Mouse (Mus musculus) hindbrain, embryonic 11.5 days (tissue): Measurements from ENCODE around the gene Ano8. TPM values are rescaled to one million over a fixed set of nuclear protein-coding genes. Genes with fewer than 3 reads are reported as not detected.
A peak's percentile ranks its signal among the peaks of the same experiment; 100 is the strongest.

Source experiments
- ATAC-seq: fragments of 200-750 bp; cut with Nextera tagmentation; 2 replicates; pipeline ENCODE4 v1.8.0; 2017; ENCODE audit warnings: mild to moderate bottlenecking, moderate TSS enrichment, moderate library complexity; ENCODE audit not compliant: low FRiP score
- DNase-seq: peaks from one replicate; pipeline ENCODE4 v3.0.0-alpha.2; 2015; ENCODE audit warnings: low spot score
- H3K27ac ChIP-seq: fragments of 300-500 bp; sonication (generic); 2 replicates; pipeline ENCODE4 v1.5.1; 2014; ENCODE audit warnings: mild to moderate bottlenecking, low read depth, low read length
- H3K27me3 ChIP-seq: fragments of 300-500 bp; sonication (generic); 2 replicates; pipeline ENCODE4 v1.6.1; 2014; ENCODE audit warnings: mild to moderate bottlenecking, low read length, moderate library complexity, mixed read lengths; ENCODE audit not compliant: control insufficient read depth, insufficient read depth
- H3K36me3 ChIP-seq: fragments of 300-500 bp; sonication (generic); 2 replicates; pipeline ENCODE4 v1.6.1; 2014; ENCODE audit warnings: mild to moderate bottlenecking, low read length, moderate library complexity, mixed read lengths; ENCODE audit not compliant: control insufficient read depth, insufficient read depth
- H3K4me1 ChIP-seq: fragments of 300-500 bp; sonication (generic); replicated peaks from 2 replicates; pipeline ENCODE4 v1.6.1; 2014; ENCODE audit warnings: low read length, mixed read lengths; ENCODE audit not compliant: control insufficient read depth, insufficient read depth
- H3K4me2 ChIP-seq: fragments of 300-500 bp; sonication (generic); replicated peaks from 2 replicates; pipeline ENCODE4 v1.6.1; 2014; ENCODE audit warnings: mild to moderate bottlenecking, low read depth, low read length
- H3K4me3 ChIP-seq: fragments of 300-500 bp; sonication (generic); 2 replicates; pipeline ENCODE4 v1.5.1; 2014; ENCODE audit warnings: low read depth, low read length
- H3K9ac ChIP-seq: fragments of 300-500 bp; sonication (generic); 2 replicates; pipeline ENCODE4 v1.6.1; 2014; ENCODE audit warnings: low read depth, low read length
- H3K9me3 ChIP-seq: fragments of 300-500 bp; sonication (generic); 2 replicates; pipeline ENCODE4 v1.6.1; 2016; ENCODE audit warnings: low read length; ENCODE audit not compliant: control insufficient read depth
- WGBS: fragments of 180-500 bp; shearing (Covaris S2); extraction: QIAGEN DNeasy Blood & Tissue Kit; methylation state at CpG from one replicate; pipeline ENCODE4 v1.1.7; 2014; 5-methylcytosine and 5-hydroxymethylcytosine counted together
- polyA plus RNA-seq: library from polyadenylated mRNA; unstranded; fragments of >200 nt; fragmentation: Nextera tagmentation; extraction: Ambion mirVana; gene quantifications from 2 replicates; pipeline ENCODE4 v1.2.1, GENCODE M21; 2014

Gene Ano8
- polyA plus RNA-seq, 1 experiment from 2014 or later, result 5.8 TPM

DNA sequence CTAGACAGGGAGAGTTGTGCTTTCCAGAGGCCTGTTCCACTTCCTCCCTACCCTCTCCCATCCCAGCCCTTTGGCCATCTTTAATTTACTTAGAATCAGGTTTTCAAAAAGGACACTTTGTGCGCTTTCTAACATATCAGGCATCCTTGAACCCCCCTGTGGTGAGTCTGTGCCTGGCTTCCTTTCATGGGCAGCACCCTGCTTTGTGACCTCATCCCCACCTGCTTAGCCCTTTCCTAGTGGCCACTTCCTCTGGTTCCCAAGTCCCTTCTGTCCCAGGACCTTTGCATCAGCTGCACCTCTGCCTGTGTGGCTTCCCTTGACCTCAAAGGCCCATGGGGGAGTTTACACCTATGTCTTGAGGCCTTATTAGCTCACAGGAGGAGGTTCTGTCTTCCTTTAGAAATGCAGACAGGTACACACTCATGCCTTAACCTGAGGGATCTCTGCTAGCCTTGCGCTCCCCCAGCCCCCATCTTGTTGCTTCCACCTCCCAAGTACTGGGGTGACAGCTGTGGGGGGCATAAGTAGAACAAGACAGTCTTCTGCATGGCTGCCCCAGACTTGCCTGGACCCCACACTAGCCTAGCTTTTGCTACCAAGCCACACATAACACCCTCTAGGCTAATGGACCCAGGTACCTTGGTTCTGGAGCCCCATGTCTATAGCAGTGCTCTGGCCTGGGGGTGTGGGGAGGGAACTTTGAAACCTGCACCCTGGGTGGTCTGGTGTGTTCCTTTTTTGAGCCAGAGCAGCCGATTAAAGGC lies 15.4 kb downstream of the Ano8 start:
- H3K27me3 ChIP-seq, result no peaks in the 10 kb centered on the region
- H3K4me2 ChIP-seq, result peak overlapping the region; percentile 63
- H3K4me3 ChIP-seq, result peak overlapping the region; percentile 84
- WGBS, result 82% methylated on average over 3 of the region's 3 CpGs
- peaks cover 4% of the 10 kb centered on the region; the same call in 1 of the 2 replicates for H3K36me3 ChIP-seq
- peaks cover 6% of the 10 kb centered on the region; the same call in 1 of the 2 replicates for H3K4me1 ChIP-seq
- ATAC-seq (no peak), DNase-seq (no peak)
- peak overlapping the region; percentile 75; the same call in 1 of the 2 replicates for H3K9ac ChIP-seq
- no peaks in the 10 kb centered on the region for H3K9me3 ChIP-seq
- no peak overlapping the region for H3K27ac ChIP-seq

- DNase-seq (peak; percentile 77), ATAC-seq (peak; percentile 35)
- H3K36me3 ChIP-seq, result peaks cover 4% of the 10 kb centered on the region; the same call in 1 of the 2 replicates
- H3K4me2 ChIP-seq, result peak overlapping the region; percentile 63
- H3K27me3 ChIP-seq, result no peaks in the 10 kb centered on the region
- peak overlapping the region; percentile 84 for H3K4me3 ChIP-seq
- WGBS, result 2% methylated on average over 24 of the region's 24 CpGs
- H3K27ac ChIP-seq, result peak overlapping the region; percentile 71
- H3K9ac ChIP-seq, result peak overlapping the region; percentile 75
- peaks cover 6% of the 10 kb centered on the region; the same call in 1 of the 2 replicates for H3K4me1 ChIP-seq
- H3K9me3 ChIP-seq, result no peaks in the 10 kb centered on the region
Measured at GRCm38 (mm10) chr8:71469411-71469810, 16.4 kb downstream of the Ano8 start.

DNA sequence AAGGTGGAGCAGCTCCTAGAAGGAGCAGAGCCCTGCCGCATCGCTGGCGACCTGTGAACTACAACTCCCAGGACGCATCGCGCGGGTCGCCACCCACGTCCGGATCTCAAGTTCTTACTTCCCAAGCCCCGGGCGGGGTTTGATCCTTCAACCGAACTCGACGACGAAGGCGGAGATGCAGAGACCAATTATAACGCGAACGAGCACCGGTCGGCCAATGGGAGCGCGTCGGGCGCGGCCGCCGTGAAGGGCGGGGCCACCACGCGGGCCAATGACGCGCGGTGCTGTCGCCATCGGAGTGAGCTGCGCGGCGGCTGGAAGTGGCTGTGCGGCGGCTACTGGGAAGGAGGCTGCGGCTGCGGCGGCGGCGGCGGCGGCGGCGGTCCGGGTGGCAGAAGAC lies 16.8 kb downstream of the Ano8 start, which contains the start of gene Dda1:
Gene Dda1, plus strand, starts transcription at position 284 of the 400 bp plus-strand sequence.
- H3K4me1 ChIP-seq, result peaks cover 9% of the 10 kb centered on the region

GRCm38 (mm10) chr8:71468001-71468400 lies 17.8 kb downstream of the Ano8 start:
- 86% methylated on average over 1 of the region's 1 CpGs for WGBS
- H3K27me3 ChIP-seq, result no peaks in the 10 kb centered on the region
- H3K4me1 ChIP-seq, result peaks cover 10% of the 10 kb centered on the region
- no peak for ATAC-seq
- H3K9me3 ChIP-seq, result no peaks in the 10 kb centered on the region
- peaks cover 4% of the 10 kb centered on the region; the same call in 1 of the 2 replicates for H3K36me3 ChIP-seq
- no peak overlapping the region for H3K4me3 ChIP-seq
- H3K4me2 ChIP-seq, result no peak overlapping the region
- no peak for DNase-seq
- no peak overlapping the region for H3K27ac ChIP-seq
- H3K9ac ChIP-seq, result no peak overlapping the region

More for the DNA sequence above, 16.8 kb downstream of the Ano8 start, which contains the start of gene Dda1:
- H3K9ac ChIP-seq, result peak within 1 kb of the TSS; percentile 75
- H3K4me3 ChIP-seq, result peak within 1 kb of the TSS; percentile 84
- ATAC-seq (peak; percentile 88), DNase-seq (peak; percentile 98)
- no peaks in the 10 kb centered on the region for H3K9me3 ChIP-seq
- under 1% methylated on average over 44 of the region's 52 CpGs for WGBS
- H3K36me3 ChIP-seq, result peaks cover 4% of the 10 kb centered on the region; the same call in 1 of the 2 replicates
- peak within 1 kb of the TSS; percentile 71 for H3K27ac ChIP-seq
- peak within 1 kb of the TSS; percentile 63 for H3K4me2 ChIP-seq
- H3K27me3 ChIP-seq, result no peaks in the 10 kb centered on the region

DNA sequence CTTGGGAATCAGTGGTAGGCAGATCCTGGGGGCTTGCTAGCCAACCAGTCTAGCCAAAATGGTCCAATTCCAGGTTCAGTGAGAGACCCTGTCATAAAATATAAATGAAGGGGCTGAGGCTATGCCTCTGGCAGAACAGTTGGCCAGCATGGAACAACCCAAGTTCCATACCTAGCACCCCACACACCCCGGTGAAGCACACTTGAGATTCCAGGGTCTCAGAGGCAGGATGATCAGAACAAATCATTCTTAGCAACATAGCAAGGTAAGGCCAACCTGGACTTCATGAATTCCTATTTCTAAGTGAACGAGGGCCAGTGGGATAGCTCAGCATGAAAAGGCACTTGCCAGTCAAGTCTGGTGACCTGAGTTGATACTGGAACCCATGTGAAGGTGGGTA lies 18.6 kb downstream of the Ano8 start:
- Histone ChIP-seq H3K27ac (no peak overlapping the region), H3K36me3 (peaks cover 3% of the 10 kb centered on the region; the same call in 1 of the 2 replicates), H3K4me3 (no peak overlapping the region), H3K9ac (no peak overlapping the region), H3K27me3 (no peaks in the 10 kb centered on the region), H3K4me2 (no peak overlapping the region), H3K4me1 (peaks cover 17% of the 10 kb centered on the region), H3K9me3 (no peaks in the 10 kb centered on the region)
- WGBS, result 92% methylated on average over 2 of the region's 2 CpGs
- DNase-seq, result no peak
- ATAC-seq, result no peak

DNA sequence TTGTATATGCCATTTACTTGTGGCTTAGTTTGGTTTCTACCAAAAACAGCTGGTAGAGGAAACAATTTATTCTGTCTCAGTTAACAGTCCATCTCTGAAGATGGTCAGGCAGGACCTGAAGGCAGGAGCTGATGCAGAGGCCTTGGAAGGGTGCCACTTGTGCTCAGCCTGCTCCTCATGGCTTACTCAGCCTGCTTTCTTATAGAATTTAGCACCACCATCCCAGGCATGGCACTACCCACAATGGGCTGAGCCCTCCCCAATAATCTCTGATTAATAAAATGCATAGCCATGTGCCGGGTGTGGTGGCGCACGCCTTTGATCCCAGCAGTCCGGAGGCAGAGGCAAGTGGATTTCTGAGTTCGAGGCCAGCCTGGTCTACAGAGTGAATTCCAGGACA lies 19.6 kb downstream of the Ano8 start:
- Histone ChIP-seq H3K4me2 (no peak overlapping the region), H3K4me1 (peaks cover 21% of the 10 kb centered on the region), H3K27ac (no peak overlapping the region), H3K9ac (no peak overlapping the region), H3K9me3 (no peaks in the 10 kb centered on the region), H3K4me3 (no peak overlapping the region), H3K36me3 (peaks cover 4% of the 10 kb centered on the region; the same call in 1 of the 2 replicates), H3K27me3 (no peaks in the 10 kb centered on the region)
- WGBS, result 95% methylated on average over 5 of the region's 5 CpGs
- DNase-seq, result no peak
- ATAC-seq, result no peak

DNA sequence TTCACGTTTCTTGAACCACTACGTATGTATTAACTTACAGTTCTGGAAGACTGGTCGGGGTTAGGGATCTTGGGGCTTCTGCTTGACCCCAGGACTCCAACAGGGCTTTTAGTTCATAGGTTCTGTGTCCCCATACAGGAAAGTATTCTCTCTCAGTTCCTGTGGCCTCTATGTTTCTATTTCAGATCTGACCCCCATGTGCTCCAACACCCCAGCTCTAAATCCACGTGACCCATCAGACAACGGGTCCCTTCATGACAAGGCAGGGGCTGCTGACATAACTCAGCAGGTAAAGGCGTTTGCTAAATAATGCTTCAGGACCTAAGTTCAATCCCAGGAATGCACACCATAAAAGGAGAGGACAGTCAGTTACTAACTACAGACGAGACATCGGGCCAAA lies 20.0 kb downstream of the Ano8 start:
- DNase-seq (no peak), ATAC-seq (no peak)
- Histone ChIP-seq H3K36me3 (peaks cover 8% of the 10 kb centered on the region; the same call in 1 of the 2 replicates), H3K4me2 (peak overlapping the region; percentile 81), H3K9ac (no peak overlapping the region), H3K9me3 (no peaks in the 10 kb centered on the region), H3K27ac (no peak overlapping the region), H3K27me3 (no peaks in the 10 kb centered on the region), H3K4me3 (peak overlapping the region; percentile 88), H3K4me1 (peaks cover 21% of the 10 kb centered on the region)
- 82% methylated on average over 8 of the region's 8 CpGs for WGBS

DNA sequence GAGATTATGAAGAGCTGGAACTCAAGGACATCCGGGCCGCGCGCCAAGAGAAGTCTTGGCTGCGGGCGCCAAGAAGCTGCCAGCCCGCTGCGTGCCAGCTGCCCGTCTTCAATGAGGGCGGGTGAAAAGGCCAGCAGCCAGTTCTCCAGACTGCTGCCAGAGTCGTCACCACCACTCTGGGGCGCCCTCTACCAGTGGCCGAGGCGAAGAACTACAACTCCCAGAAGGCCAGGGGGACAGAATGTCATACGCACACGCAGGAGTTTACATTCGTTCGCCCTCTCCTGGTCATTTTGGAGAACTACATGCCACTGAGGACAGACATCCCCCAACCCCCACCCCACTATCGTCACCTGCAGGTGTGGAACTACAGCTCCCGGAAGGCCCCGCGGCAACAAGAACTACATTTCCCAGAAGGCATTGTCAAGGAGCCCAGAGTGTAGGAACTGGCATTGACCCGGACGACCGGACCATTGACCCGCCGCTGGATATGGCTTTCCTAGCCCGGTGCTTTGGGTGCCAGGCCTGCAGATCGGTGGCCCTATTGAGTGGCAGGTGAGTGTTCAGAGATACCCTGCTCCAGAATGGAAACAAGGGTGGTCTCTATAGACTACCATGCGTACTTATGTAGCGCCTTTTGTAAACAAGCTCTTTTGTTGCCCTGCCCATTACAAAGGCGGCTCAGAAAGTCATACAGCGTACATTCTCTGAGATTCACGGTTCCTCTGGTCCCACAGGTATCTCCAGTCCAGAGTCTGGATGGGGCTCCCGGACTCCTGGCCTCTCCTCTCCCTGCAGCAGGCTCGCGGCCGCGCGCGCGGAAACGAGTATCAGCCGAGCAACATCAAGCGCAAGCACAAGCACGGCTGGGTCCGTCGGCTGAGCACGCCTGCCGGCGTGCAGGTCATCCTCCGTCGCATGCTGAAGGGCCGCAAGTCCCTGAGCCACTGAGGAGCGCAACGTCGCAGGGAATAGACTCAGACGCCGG lies 21.0 kb downstream of the Ano8 start, which contains the start of gene Mrpl34:
Gene Mrpl34, plus strand, starts transcription at position 447 of the 988 bp plus-strand sequence.
- Histone ChIP-seq H3K4me2 (peak within 1 kb of the TSS; percentile 85), H3K9me3 (no peaks in the 10 kb centered on the region), H3K36me3 (peaks cover 8% of the 10 kb centered on the region; the same call in 1 of the 2 replicates), H3K9ac (peak within 1 kb of the TSS; percentile 90), H3K27me3 (no peaks in the 10 kb centered on the region), H3K4me3 (peak within 1 kb of the TSS; percentile 88), H3K27ac (peak within 1 kb of the TSS; percentile 71), H3K4me1 (peaks cover 15% of the 10 kb centered on the region)
- WGBS, result under 1% methylated on average over 59 of the region's 59 CpGs
- ATAC-seq, result peak; percentile 81
- DNase-seq, result peak; percentile 100
